Comparison of ENCODE assay signal across 15 mouse cellular contexts in the genomic region with DNA sequence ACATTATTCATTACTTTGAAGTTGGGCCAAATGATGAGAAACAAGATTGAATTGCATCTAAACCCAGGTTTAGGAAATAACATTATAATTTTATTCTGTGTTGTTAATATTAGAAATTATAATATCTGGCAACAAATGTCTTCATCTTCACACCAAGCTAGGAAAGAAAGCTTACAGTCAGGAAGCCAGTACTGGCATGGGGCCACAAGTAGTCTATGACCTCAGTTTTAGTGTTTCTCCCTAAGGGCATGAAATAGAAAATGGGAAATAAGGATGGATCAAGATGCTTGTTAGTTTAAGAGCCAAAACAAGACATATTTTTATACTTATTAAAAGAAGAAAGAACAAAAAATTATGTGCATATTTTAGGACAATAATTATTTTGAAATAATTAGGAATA.
DNase-seq lines count a peak whose midpoint lies in the region; ATAC-seq lines count a peak whose summit lies in the region.
"Had no signal": no experiment of that assay in that cellular context is flagged by ENCODE, and none has a peak within 500 bp of the region (broad histone marks: within the 10 kb centered on the region; RNA-seq: fewer than 3 reads in every experiment).

No protein-coding gene starts in this region.

- no peak overlapping the region for H3K4me3 ChIP-seq in kidney, embryonic 14.5 days (ENCODE audit: low read length)
- H3K4me3 ChIP-seq: heart, embryonic 13.5 days; hindbrain, embryonic 15.5 days; neural tube, embryonic 13.5 days had no signal

- H3K4me2 ChIP-seq in kidney, embryonic 14.5 days (replicated peaks; ENCODE audit: low read depth, low read length), result no peak overlapping the region
- H3K4me2 ChIP-seq: heart, embryonic 13.5 days; hindbrain, embryonic 15.5 days; liver, embryonic 11.5 days; neural tube, embryonic 13.5 days had no signal

- H3K27me3 ChIP-seq in kidney, embryonic 14.5 days (ENCODE audit: control insufficient read depth, insufficient read depth, low read length), result no peaks in the 10 kb centered on the region
- H3K27me3 ChIP-seq: heart, embryonic 13.5 days; hindbrain, embryonic 15.5 days; neural tube, embryonic 13.5 days had no signal

- H3K9ac ChIP-seq in kidney, embryonic 14.5 days (ENCODE audit: low read depth, low read length), result no peak overlapping the region
- H3K9ac ChIP-seq: heart, embryonic 13.5 days; hindbrain, embryonic 15.5 days; neural tube, embryonic 13.5 days had no signal

- H3K4me1 ChIP-seq in kidney, embryonic 14.5 days (ENCODE audit: control insufficient read depth, insufficient read depth, low read length), result no peaks in the 10 kb centered on the region
- H3K4me1 ChIP-seq: heart, embryonic 13.5 days; hindbrain, embryonic 15.5 days; neural tube, embryonic 13.5 days had no signal

- H3K9me3 ChIP-seq in kidney, embryonic 14.5 days (ENCODE audit: control insufficient read depth, low read length), result no peaks in the 10 kb centered on the region
- H3K9me3 ChIP-seq: heart, embryonic 13.5 days; hindbrain, embryonic 15.5 days; neural tube, embryonic 13.5 days had no signal

- H3K36me3 ChIP-seq in kidney, embryonic 14.5 days (ENCODE audit: control insufficient read depth, insufficient read depth, low read length), result peaks cover 7% of the 10 kb centered on the region; the same call in 1 of the 2 replicates

- H3K27ac ChIP-seq in kidney, embryonic 14.5 days (ENCODE audit: low read depth, low read length), result no peak overlapping the region
- H3K27ac ChIP-seq: heart, embryonic 13.5 days; hindbrain, embryonic 15.5 days; neural tube, embryonic 13.5 days had no signal

- intact Hi-C loops in heart, postnatal 25 days (cut with DNase I), result loop anchor here (10.0 kb wide), 1 partner anchor 121 kb away; no protein-coding TSS in a partner anchor

- ATAC-seq in kidney, embryonic 14.5 days (ENCODE audit: low FRiP score, low TSS enrichment), result no peak

- DNase-seq in adrenal gland, postnatal 36 days, result peak; percentile 27 to 40
- DNase-seq in adrenal gland, adult 18-20 months (ENCODE audit: low spot score in 2 of 2), result no peak
- DNase-seq in kidney, adult 9 months, result peak; percentile 20
- peak; percentile 69 for DNase-seq in NIH3T3 (ENCODE audit: low read depth)
- DNase-seq in heart, postnatal 25 days (ENCODE audit: low spot score), result peak; percentile 4
- DNase-seq in testis, postnatal 14 days (ENCODE audit: low spot score), result no peak
- no peak for DNase-seq in ovary, postnatal 36 days (ENCODE audit: low spot score)
- DNase-seq: B cell, adult 2 months; cerebellum, adult 11 months; embryo, embryonic 11 days had no signal

Comparison
In these comparisons a context has a peak if more than half of its experiments do, and no peak if none do; other contexts are left out.
1. DNase-seq: peak in adrenal gland, postnatal 36 days (2 of 2), kidney, adult 9 months (single experiment), NIH3T3 (single experiment) and heart, postnatal 25 days (single experiment); none in adrenal gland, adult 18-20 months (0 of 2), testis, postnatal 14 days (single experiment) and ovary, postnatal 36 days (single experiment).